Mouse (Mus musculus): ENCODE data around the gene Bpi. TPM values are rescaled to one million over a fixed set of nuclear protein-coding genes. Genes with fewer than 3 reads are reported as not detected.

Gene Bpi
- polyA plus RNA-seq, 1 experiment = not detected

DNA sequence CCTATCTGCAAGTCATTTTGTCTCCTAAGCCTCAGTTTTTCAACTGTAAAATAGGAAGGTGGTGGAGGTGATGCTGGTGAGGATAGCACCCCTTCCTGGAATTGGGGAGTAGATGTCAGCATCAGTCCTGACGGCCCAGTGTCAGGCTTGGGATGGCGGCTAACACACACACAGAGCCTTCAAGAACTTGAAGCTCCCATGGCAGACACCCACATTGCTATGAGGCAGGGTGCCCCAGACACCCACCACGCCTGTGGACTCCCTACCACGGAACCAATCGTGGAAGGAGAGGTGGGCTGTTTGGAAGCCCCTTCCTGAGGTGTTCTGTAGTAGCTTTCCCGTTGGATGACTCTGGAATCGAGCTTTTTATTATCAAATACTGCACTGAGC lies 28.4 kb upstream of the Bpi start:
- H3K79me2 ChIP-seq (ENCODE audit: control insufficient read depth, insufficient read depth) = no peaks in the 10 kb centered on the region
- no peaks in the 10 kb centered on the region for H3K27me3 ChIP-seq (ENCODE audit: control insufficient read depth, insufficient read depth, insufficient read length)
- TF ChIP-seq MYOD1 (IDR thresholded peaks at IDR 0.05; ENCODE audit: control insufficient read depth in 1 of 3, insufficient read length in 2 of 3, low read depth in 2 of 3) (no peak), REST (IDR thresholded peaks at IDR 0.05; ENCODE audit: insufficient read depth, insufficient read length) (no peak), MYOG (IDR thresholded peaks at IDR 0.05; ENCODE audit: control insufficient read depth in 1 of 3, insufficient read depth in 1 of 3, insufficient read length in 2 of 3, low read depth in 2 of 3) (no peak), TCF12 (IDR thresholded peaks at IDR 0.05; ENCODE audit: insufficient read depth, poor library complexity, severe bottlenecking) (no peak), POLR2A (IDR thresholded peaks at IDR 0.05; ENCODE audit: insufficient read length, low read depth) (no peak), TCF3 (IDR thresholded peaks at IDR 0.05; ENCODE audit: insufficient read length, low read depth) (no peak), MAX (IDR thresholded peaks at IDR 0.05; ENCODE audit: low read depth) (no peak), USF1 (IDR thresholded peaks at IDR 0.05; ENCODE audit: low read depth) (no peak), E2F4 (IDR thresholded peaks at IDR 0.05; ENCODE audit: insufficient read depth) (no peak), SRF (IDR thresholded peaks at IDR 0.05; ENCODE audit: control insufficient read depth, insufficient read length, low read depth) (no peak), POLR2AphosphoS2 (IDR thresholded peaks at IDR 0.05; ENCODE audit: insufficient read length, low read depth) (no peak), CEBPB (IDR thresholded peaks at IDR 0.05; ENCODE audit: insufficient read depth, poor library complexity, severe bottlenecking) (no peak)
- H3K4me2 ChIP-seq (ENCODE audit: low read depth) = peak overlapping the region; percentile 64
- no peak overlapping the region for H3K4me3 ChIP-seq
- H3ac ChIP-seq (ENCODE audit: control insufficient read depth, insufficient read length) = no peak overlapping the region
- no peaks in the 10 kb centered on the region for H3K36me3 ChIP-seq (ENCODE audit: control insufficient read depth, insufficient read depth)

DNA sequence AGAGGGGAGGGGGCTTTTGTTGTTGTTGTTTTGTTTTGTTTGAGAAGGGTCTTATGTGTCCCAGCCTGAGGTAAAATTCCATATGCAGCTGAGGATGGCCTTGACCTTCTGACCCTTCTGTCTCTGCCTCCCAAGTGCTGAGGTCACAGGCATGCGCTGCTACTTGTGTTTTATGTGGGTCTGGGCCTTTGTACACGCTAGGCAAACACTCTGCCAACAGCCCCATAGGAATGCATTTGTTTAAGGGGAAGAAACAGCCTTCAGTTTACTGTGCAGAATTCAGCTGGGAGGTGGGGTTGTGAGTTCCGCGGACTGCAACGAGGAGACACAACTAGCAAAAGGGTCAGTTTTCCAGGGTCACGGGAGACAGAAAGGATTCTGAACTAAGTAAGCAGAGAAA lies 27.3 kb upstream of the Bpi start:
- no peaks in the 10 kb centered on the region for H3K36me3 ChIP-seq (ENCODE audit: control insufficient read depth, insufficient read depth)
- H3K79me2 ChIP-seq (ENCODE audit: control insufficient read depth, insufficient read depth) = no peaks in the 10 kb centered on the region
- no peak overlapping the region for H3ac ChIP-seq (ENCODE audit: control insufficient read depth, insufficient read length)
- no peak for TF ChIP-seq MAX (IDR thresholded peaks at IDR 0.05; ENCODE audit: low read depth)
- TF ChIP-seq CEBPB (IDR thresholded peaks at IDR 0.05; ENCODE audit: insufficient read depth, poor library complexity, severe bottlenecking) = no peak
- no peak for TF ChIP-seq MYOD1 (IDR thresholded peaks at IDR 0.05; ENCODE audit: control insufficient read depth in 1 of 3, insufficient read length in 2 of 3, low read depth in 2 of 3)
- TF ChIP-seq E2F4 (IDR thresholded peaks at IDR 0.05; ENCODE audit: insufficient read depth) = no peak
- TF ChIP-seq MYOG (IDR thresholded peaks at IDR 0.05; ENCODE audit: control insufficient read depth in 1 of 3, insufficient read depth in 1 of 3, insufficient read length in 2 of 3, low read depth in 2 of 3) = no peak
- TF ChIP-seq REST (IDR thresholded peaks at IDR 0.05; ENCODE audit: insufficient read depth, insufficient read length) = no peak
- no peak for TF ChIP-seq SRF (IDR thresholded peaks at IDR 0.05; ENCODE audit: control insufficient read depth, insufficient read length, low read depth)
- no peak for TF ChIP-seq TCF3 (IDR thresholded peaks at IDR 0.05; ENCODE audit: insufficient read length, low read depth)
- TF ChIP-seq POLR2A (IDR thresholded peaks at IDR 0.05; ENCODE audit: insufficient read length, low read depth) = no peak
- TF ChIP-seq USF1 (IDR thresholded peaks at IDR 0.05; ENCODE audit: low read depth) = no peak
- TF ChIP-seq TCF12 (IDR thresholded peaks at IDR 0.05; ENCODE audit: insufficient read depth, poor library complexity, severe bottlenecking) = no peak
- TF ChIP-seq POLR2AphosphoS2 (IDR thresholded peaks at IDR 0.05; ENCODE audit: insufficient read length, low read depth) = no peak
- no peak overlapping the region for H3K4me3 ChIP-seq
- H3K27me3 ChIP-seq (ENCODE audit: control insufficient read depth, insufficient read depth, insufficient read length) = no peaks in the 10 kb centered on the region
- H3K4me2 ChIP-seq (ENCODE audit: low read depth) = no peak overlapping the region

DNA sequence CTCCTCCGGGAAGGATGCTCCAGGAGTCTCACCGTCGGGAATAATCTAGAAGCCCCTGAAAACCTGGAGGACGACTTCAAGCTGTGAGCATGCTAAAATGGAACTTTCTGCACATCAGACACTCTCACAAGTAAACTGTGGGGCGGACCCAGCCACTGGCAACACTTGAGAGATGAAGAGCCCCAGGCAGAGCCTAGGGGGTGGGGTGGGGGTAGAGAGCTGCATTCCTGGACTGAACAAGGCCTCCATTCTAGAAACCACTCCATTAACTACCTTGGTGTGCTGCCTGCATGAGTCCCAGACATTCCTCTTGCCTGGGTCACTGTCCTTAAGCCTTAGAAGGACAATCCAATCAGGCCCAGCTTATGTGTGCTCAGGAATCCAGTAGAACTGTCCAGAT lies 26.8 kb upstream of the Bpi start:
- no peaks in the 10 kb centered on the region for H3K79me2 ChIP-seq (ENCODE audit: control insufficient read depth, insufficient read depth)
- no peak for TF ChIP-seq SRF (IDR thresholded peaks at IDR 0.05; ENCODE audit: control insufficient read depth, insufficient read length, low read depth)
- no peak for TF ChIP-seq USF1 (IDR thresholded peaks at IDR 0.05; ENCODE audit: low read depth)
- TF ChIP-seq POLR2A (IDR thresholded peaks at IDR 0.05; ENCODE audit: insufficient read length, low read depth) = no peak
- H3ac ChIP-seq (ENCODE audit: control insufficient read depth, insufficient read length) = no peak overlapping the region
- no peaks in the 10 kb centered on the region for H3K27me3 ChIP-seq (ENCODE audit: control insufficient read depth, insufficient read depth, insufficient read length)
- no peak overlapping the region for H3K4me2 ChIP-seq (ENCODE audit: low read depth)
- H3K36me3 ChIP-seq (ENCODE audit: control insufficient read depth, insufficient read depth) = no peaks in the 10 kb centered on the region
- H3K4me3 ChIP-seq = no peak overlapping the region

DNA sequence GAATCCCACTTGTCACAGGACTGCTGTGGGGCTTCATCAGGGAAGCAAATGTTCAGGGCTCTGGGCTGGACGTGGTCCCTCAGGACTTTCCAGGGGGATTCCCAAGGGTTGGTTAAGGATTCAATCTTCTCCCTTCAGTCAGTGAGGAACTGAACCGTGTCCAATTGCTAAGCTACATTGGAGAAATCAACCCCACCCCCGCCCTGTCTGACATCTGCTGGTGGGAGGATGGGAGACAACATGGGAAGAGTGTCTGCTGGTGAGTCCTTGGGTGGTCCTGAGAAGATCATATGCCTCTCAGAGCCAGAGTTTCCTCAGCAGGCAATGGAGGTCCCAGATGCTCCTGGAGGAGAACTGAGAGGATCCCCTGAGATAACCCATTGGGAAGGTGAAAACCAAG lies 25.5 kb upstream of the Bpi start:
- no peaks in the 10 kb centered on the region for H3K27me3 ChIP-seq (ENCODE audit: control insufficient read depth, insufficient read depth, insufficient read length)
- no peaks in the 10 kb centered on the region for H3K79me2 ChIP-seq (ENCODE audit: control insufficient read depth, insufficient read depth)
- H3K4me2 ChIP-seq (ENCODE audit: low read depth) = peak overlapping the region; percentile 20
- no peaks in the 10 kb centered on the region for H3K36me3 ChIP-seq (ENCODE audit: control insufficient read depth, insufficient read depth)
- H3ac ChIP-seq (ENCODE audit: control insufficient read depth, insufficient read length) = no peak overlapping the region
- TF ChIP-seq SRF (IDR thresholded peaks at IDR 0.05; ENCODE audit: control insufficient read depth, insufficient read length, low read depth) = no peak
- no peak for TF ChIP-seq MAX (IDR thresholded peaks at IDR 0.05; ENCODE audit: low read depth)
- TF ChIP-seq TCF3 (IDR thresholded peaks at IDR 0.05; ENCODE audit: insufficient read length, low read depth) = no peak
- TF ChIP-seq USF1 (IDR thresholded peaks at IDR 0.05; ENCODE audit: low read depth) = no peak
- no peak for TF ChIP-seq MYOD1 (IDR thresholded peaks at IDR 0.05; ENCODE audit: control insufficient read depth in 1 of 3, insufficient read length in 2 of 3, low read depth in 2 of 3)
- no peak for TF ChIP-seq TCF12 (IDR thresholded peaks at IDR 0.05; ENCODE audit: insufficient read depth, poor library complexity, severe bottlenecking)
- no peak for TF ChIP-seq MYOG (IDR thresholded peaks at IDR 0.05; ENCODE audit: control insufficient read depth in 1 of 3, insufficient read depth in 1 of 3, insufficient read length in 2 of 3, low read depth in 2 of 3)
- TF ChIP-seq POLR2AphosphoS2 (IDR thresholded peaks at IDR 0.05; ENCODE audit: insufficient read length, low read depth) = no peak
- no peak for TF ChIP-seq POLR2A (IDR thresholded peaks at IDR 0.05; ENCODE audit: insufficient read length, low read depth)
- no peak for TF ChIP-seq E2F4 (IDR thresholded peaks at IDR 0.05; ENCODE audit: insufficient read depth)
- no peak for TF ChIP-seq CEBPB (IDR thresholded peaks at IDR 0.05; ENCODE audit: insufficient read depth, poor library complexity, severe bottlenecking)
- TF ChIP-seq REST (IDR thresholded peaks at IDR 0.05; ENCODE audit: insufficient read depth, insufficient read length) = no peak
- no peak overlapping the region for H3K4me3 ChIP-seq

DNA sequence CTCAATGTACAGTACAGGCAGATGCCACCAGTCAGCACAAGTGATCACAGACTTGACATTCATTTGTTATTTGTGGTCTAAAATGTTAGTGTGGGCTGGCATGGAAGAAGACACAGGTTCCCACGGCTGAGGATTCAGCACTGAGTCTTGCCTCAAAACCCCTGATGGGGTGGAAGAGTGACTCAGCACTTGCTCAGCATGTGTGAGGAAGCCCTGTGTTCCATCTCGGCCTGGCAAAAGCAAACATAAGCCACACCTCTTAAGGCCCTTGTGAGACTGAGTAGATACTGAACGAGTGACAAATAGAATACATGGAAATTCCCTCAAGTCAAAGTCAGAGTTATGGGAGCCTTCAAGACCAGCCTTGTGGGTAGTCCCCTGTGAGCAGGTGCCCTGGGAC lies 24.8 kb upstream of the Bpi start:
- TF ChIP-seq REST (IDR thresholded peaks at IDR 0.05; ENCODE audit: insufficient read depth, insufficient read length) (no peak), MYOD1 (IDR thresholded peaks at IDR 0.05; ENCODE audit: control insufficient read depth in 1 of 3, insufficient read length in 2 of 3, low read depth in 2 of 3) (peak in 1 of 3 experiments; percentile 1)
- H3K27me3 ChIP-seq (ENCODE audit: control insufficient read depth, insufficient read depth, insufficient read length) = no peaks in the 10 kb centered on the region
- H3ac ChIP-seq (ENCODE audit: control insufficient read depth, insufficient read length) = no peak overlapping the region
- H3K36me3 ChIP-seq (ENCODE audit: control insufficient read depth, insufficient read depth) = no peaks in the 10 kb centered on the region
- H3K79me2 ChIP-seq (ENCODE audit: control insufficient read depth, insufficient read depth) = no peaks in the 10 kb centered on the region
- H3K4me3 ChIP-seq = no peak overlapping the region
- H3K4me2 ChIP-seq (ENCODE audit: low read depth) = peak overlapping the region; percentile 20
